Mouse (Mus musculus) limb, embryonic 14.5 days (tissue): ENCODE data around the gene Isoc2a. TPM values are rescaled to one million over a fixed set of nuclear protein-coding genes. Genes with fewer than 3 reads are reported as not detected.
A peak's percentile ranks its signal among the peaks of the same experiment; 100 is the strongest.

Source experiments
- ATAC-seq: fragments of 200-750 bp; cut with Nextera tagmentation; 2 replicates; pipeline ENCODE4 v1.8.0; 2017; ENCODE audit warnings: low read depth, moderate number of reproducible peaks, moderate TSS enrichment; ENCODE audit not compliant: low FRiP score
- DNase-seq: peaks from one replicate; pipeline ENCODE4 v3.0.0-alpha.2; 2015; ENCODE audit warnings: low spot score
- H3K27ac ChIP-seq: fragments of 300-500 bp; sonication (generic); replicated peaks from 2 replicates; pipeline ENCODE4 v1.5.1; 2014; ENCODE audit warnings: low read depth, mild to moderate bottlenecking, low read length, moderate library complexity, mixed read lengths
- H3K27me3 ChIP-seq: fragments of 300-500 bp; sonication (generic); 2 replicates; pipeline ENCODE4 v1.6.1; 2014; ENCODE audit warnings: low read length, mixed read lengths; ENCODE audit not compliant: control insufficient read depth, insufficient read depth
- H3K36me3 ChIP-seq: fragments of 300-500 bp; sonication (generic); 2 replicates; pipeline ENCODE4 v1.6.1; 2014; ENCODE audit warnings: mild to moderate bottlenecking, low read length, moderate library complexity, mixed read lengths; ENCODE audit not compliant: control insufficient read depth, insufficient read depth
- H3K4me1 ChIP-seq: fragments of 300-500 bp; sonication (generic); 2 replicates; pipeline ENCODE4 v1.6.1; 2014; ENCODE audit warnings: antibody characterized with exemption, low read length, mixed read lengths; ENCODE audit not compliant: control insufficient read depth, insufficient read depth
- H3K4me2 ChIP-seq: fragments of 300-500 bp; sonication (generic); replicated peaks from 2 replicates; pipeline ENCODE4 v1.6.1; 2014; ENCODE audit warnings: low read depth, mild to moderate bottlenecking, low read length, moderate library complexity; ENCODE audit not compliant: severe bottlenecking
- H3K4me3 ChIP-seq: fragments of 300-500 bp; sonication (generic); replicated peaks from 2 replicates; pipeline ENCODE4 v1.5.1; 2014; ENCODE audit warnings: low read length
- H3K9ac ChIP-seq: fragments of 300-500 bp; sonication (generic); 2 replicates; pipeline ENCODE4 v1.6.1; 2014; ENCODE audit warnings: mild to moderate bottlenecking, low read depth, low read length, moderate library complexity; ENCODE audit not compliant: severe bottlenecking
- H3K9me3 ChIP-seq: fragments of 300-500 bp; sonication (generic); 2 replicates; pipeline ENCODE4 v1.6.1; 2016; ENCODE audit warnings: low read length; ENCODE audit not compliant: control insufficient read depth
- POLR2A ChIP-seq: fragments of 200-500 bp; IDR thresholded peaks from 2 replicates; pipeline ENCODE4 v1.8.0; 2012; ENCODE audit warnings: inconsistent platforms, mild to moderate bottlenecking, moderate library complexity, borderline replicate concordance; ENCODE audit not compliant: insufficient read depth, insufficient read length; ENCODE audit errors: extremely low read depth
- WGBS: fragments of 180-500 bp; shearing (Covaris S2); extraction: QIAGEN DNeasy Blood & Tissue Kit; methylation state at CpG from one replicate; pipeline ENCODE4 v1.1.7; 2014; 5-methylcytosine and 5-hydroxymethylcytosine counted together
- polyA plus RNA-seq, 2 experiments: library from polyadenylated mRNA; depleted of rRNA in 1 of 2; stranded (reverse) in 1 of 2; unstranded in 1 of 2; fragments of >200 nt; fragmentation: Nextera tagmentation in 1 of 2; extraction: Ambion mirVana in 1 of 2; gene quantifications; 2 replicates each; pipeline versions ENCODE4 v1.2.1 to v1.2.3; 2012 to 2014

The Isoc2a gene
- polyA plus RNA-seq, 2 experiments, result 1.1 to 13.6 TPM

DNA sequence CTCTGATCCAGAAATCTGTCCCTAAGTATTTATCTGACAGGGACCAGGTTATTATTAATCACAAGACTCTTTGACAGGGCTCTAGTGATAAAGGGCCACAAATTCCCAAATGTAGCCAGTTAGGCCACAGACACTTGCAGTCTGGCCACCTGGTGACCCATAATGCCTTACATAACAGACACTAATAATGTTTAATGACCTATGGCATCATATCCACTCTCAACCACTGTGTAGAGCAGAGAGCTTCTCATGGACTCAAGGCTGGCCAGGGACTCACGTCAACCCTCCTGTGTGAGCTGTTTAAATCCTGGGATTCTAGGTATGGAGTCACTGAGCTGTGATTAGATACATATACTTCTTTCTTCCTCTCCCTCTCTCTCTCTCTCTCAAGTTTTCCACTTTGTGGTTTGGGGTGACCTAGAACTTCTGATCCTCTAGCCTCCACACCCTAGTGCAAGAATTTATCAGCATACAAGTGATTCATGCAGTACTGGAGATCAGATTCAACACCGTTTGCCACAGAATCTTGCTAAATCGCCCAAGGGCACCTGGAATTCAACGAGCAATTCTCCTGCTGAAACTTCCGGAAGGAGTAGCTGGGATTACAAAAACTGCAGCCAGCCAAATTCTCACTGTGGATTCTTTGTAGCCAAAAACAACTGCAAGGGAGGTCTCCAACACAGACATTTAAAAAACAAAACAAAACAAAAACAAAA is 12.7 kb upstream of the Isoc2a start:
- Histone ChIP-seq H3K4me3 (no peak overlapping the region), H3K36me3 (no peaks in the 10 kb centered on the region), H3K9ac (no peak overlapping the region), H3K27ac (no peak overlapping the region), H3K4me1 (no peaks in the 10 kb centered on the region), H3K4me2 (no peak overlapping the region), H3K27me3 (no peaks in the 10 kb centered on the region), H3K9me3 (no peaks in the 10 kb centered on the region)
- DNase-seq (no peak), ATAC-seq (no peak)
- TF ChIP-seq POLR2A, result no peak
- 75% methylated on average over 5 of the region's 5 CpGs for WGBS

DNA sequence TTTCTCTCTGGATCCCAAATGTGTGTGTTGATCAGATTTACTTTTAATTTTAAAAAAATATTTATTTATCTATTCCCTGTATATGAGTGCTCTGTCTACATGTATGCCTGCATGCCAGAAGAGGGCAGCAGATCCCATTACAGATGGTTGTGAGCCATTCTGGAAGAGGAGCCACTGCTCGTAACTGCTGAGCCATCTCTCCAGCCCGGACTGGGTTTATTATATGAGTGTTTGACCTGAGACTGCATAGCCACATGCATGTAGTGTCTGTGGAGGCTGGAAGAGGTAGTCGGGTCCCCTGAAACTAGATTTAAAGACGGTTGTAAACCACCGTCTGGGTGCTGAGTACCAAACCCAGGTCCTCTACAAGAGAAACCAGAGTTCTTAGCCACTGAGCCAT is 11.9 kb upstream of the Isoc2a start:
- ATAC-seq (no peak), DNase-seq (no peak)
- no peak overlapping the region for H3K9ac ChIP-seq
- WGBS, result 67% methylated on average over 5 of the region's 5 CpGs
- H3K4me3 ChIP-seq, result peak overlapping the region; percentile 53
- no peak overlapping the region for H3K27ac ChIP-seq
- no peaks in the 10 kb centered on the region for H3K4me1 ChIP-seq
- TF ChIP-seq POLR2A, result no peak
- no peaks in the 10 kb centered on the region for H3K9me3 ChIP-seq
- peak overlapping the region; percentile 54 for H3K4me2 ChIP-seq
- H3K27me3 ChIP-seq, result no peaks in the 10 kb centered on the region
- H3K36me3 ChIP-seq, result no peaks in the 10 kb centered on the region

DNA sequence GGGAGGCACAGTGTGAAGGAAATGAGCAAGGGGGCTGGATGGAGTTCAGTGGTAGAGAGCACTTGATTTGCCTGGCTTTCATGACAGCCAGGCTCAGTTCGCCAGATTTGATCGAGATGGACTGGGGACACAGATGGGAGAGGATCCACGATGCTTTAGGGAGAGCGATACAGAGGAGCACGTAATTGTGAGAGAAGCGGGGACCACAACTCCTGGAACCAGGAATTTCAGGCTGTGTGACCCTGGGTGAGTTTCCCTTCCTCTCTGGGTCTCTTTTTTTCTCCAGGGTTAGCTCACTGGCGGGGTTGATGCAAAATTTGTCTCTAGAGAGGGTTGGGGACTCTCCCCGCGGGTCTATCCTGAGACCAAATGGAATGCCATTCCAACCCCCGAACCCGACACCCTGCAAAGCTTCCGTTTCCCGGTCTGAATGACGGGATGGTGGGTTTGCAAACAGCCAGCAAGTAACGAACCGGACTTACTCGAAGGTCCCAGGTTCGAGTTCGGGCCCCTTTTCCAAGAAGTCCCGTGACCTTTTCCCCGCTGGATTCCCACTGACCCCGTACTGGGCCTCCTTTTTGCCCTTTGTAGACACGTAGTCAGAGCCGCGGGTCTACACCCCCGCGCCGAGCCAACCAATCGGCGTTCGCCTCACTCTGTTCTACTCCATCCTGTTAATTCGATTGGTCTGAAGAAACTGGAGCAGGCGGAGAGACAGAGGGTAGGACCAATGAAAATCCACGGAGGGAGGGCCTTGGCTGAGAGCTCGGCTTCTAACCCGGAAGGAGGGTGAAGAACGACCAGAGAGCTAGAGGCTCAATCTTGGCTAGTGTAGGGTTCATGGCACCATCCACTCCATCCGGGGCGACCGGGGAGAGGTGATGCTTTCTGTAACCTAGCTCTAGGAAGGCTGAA is 11.1 kb upstream of the Isoc2a start:
- DNase-seq (peak; percentile 99), ATAC-seq (peak; percentile 100)
- peak overlapping the region; percentile 60 for H3K9ac ChIP-seq
- no peaks in the 10 kb centered on the region for H3K4me1 ChIP-seq
- peak overlapping the region; percentile 59 for H3K4me2 ChIP-seq
- no peaks in the 10 kb centered on the region for H3K27me3 ChIP-seq
- no peaks in the 10 kb centered on the region for H3K36me3 ChIP-seq
- WGBS, result 6% methylated on average over 40 of the region's 40 CpGs
- no peaks in the 10 kb centered on the region for H3K9me3 ChIP-seq
- peak overlapping the region; percentile 68 for H3K27ac ChIP-seq
- peak overlapping the region; percentile 53 for H3K4me3 ChIP-seq
- TF ChIP-seq POLR2A, result peak; percentile 66; the same call in 1 of the 2 replicates

DNA sequence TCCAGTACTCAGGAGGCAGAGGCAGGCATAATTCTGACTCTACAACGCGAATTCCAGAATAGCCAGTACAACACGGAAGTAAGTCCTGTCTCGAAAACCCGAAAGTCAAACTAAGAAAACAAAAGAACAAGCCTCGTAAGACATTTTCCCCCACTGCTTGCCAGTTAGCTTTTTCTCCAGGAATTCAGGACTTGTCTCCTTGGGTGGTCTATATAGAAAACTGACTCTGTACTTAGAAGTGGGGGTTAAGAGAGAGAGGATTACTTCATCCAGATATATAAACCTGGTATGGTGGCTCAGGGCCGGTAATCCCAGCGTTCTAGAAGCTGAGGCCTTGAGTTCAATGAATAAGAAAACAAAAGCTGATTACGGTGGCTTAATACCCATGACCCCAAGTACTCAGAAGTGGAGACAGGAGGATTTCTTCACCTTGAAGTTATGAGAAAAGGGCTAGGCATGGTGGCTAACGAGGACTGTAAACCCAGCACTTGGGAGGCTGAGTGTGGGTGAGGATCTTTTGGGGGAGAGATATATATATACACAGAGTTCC is 10.2 kb upstream of the Isoc2a start:
- Histone ChIP-seq H3K4me3 (peak overlapping the region; percentile 53), H3K27me3 (no peaks in the 10 kb centered on the region), H3K9ac (peak overlapping the region; percentile 60), H3K9me3 (no peaks in the 10 kb centered on the region), H3K4me2 (peak overlapping the region; percentile 59), H3K4me1 (no peaks in the 10 kb centered on the region), H3K27ac (peak overlapping the region; percentile 68), H3K36me3 (no peaks in the 10 kb centered on the region)
- no peak for DNase-seq
- ATAC-seq, result no peak; the same call in 1 of the 2 replicates
- no peak for TF ChIP-seq POLR2A
- 46% methylated on average over 10 of the region's 10 CpGs for WGBS

DNA sequence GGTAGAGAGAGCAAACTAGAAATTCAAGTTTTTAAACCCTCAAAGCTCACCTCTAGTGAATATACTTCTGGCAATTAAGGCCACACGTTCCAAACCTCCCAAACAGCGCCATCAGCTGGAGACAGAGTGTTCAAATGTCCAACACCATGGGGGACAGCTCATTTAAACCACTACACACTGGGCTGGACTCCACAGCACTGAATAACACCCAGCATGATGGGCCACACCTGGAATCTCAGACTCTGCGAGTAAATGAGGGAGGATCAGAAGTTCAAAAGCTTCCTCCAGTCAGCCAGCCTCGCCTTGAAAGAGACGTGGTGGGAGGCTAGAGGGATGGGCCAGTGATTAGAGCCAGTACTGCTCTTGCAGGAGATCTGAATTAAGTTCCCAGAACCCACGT is 6.8 kb upstream of the Isoc2a start, which contains the start of gene Isoc2b:
Gene Isoc2b, minus strand, starts transcription at position 126 of the 400 bp plus-strand sequence.
- TF ChIP-seq POLR2A, result no peak

More for the DNA sequence above, 6.8 kb upstream of the Isoc2a start, which contains the start of gene Isoc2b:
- DNase-seq (no peak), ATAC-seq (no peak)
- Histone ChIP-seq H3K36me3 (no peaks in the 10 kb centered on the region), H3K27ac (no peak within 1 kb of the TSS), H3K9ac (no peak within 1 kb of the TSS), H3K4me1 (no peaks in the 10 kb centered on the region), H3K4me3 (no peak within 1 kb of the TSS), H3K9me3 (no peaks in the 10 kb centered on the region), H3K27me3 (no peaks in the 10 kb centered on the region), H3K4me2 (no peak within 1 kb of the TSS)
- 51% methylated on average over 6 of the region's 6 CpGs for WGBS
